Mouse (Mus musculus) neural tube, embryonic 13.5 days (tissue): ENCODE results near the gene Mcam. TPM values are rescaled to one million over a fixed set of nuclear protein-coding genes. Genes with fewer than 3 reads are reported as not detected.
"Not testable (repeated sequence)": the region's sequence is repeated elsewhere in the genome, so short reads cannot be mapped to it uniquely, and the experiment has no call there.

Source experiments
- ATAC-seq: fragments of 200-750 bp; cut with Nextera tagmentation; 2 replicates; pipeline ENCODE4 v1.8.0; 2017; ENCODE audit warnings: low read depth, mild to moderate bottlenecking, moderate TSS enrichment, moderate library complexity
- H3K27ac ChIP-seq: fragments of 300-500 bp; sonication (generic); replicated peaks from 2 replicates; pipeline ENCODE4 v1.5.1; 2015; ENCODE audit warnings: moderate library complexity, mild to moderate bottlenecking, inconsistent platforms
- H3K27me3 ChIP-seq: fragments of 300-500 bp; sonication (generic); 2 replicates; pipeline ENCODE4 v1.6.1; 2015; ENCODE audit warnings: mild to moderate bottlenecking, inconsistent platforms
- H3K36me3 ChIP-seq: fragments of 300-500 bp; sonication (generic); 2 replicates; pipeline ENCODE4 v1.6.1; 2015; ENCODE audit warnings: mild to moderate bottlenecking, inconsistent platforms
- H3K4me1 ChIP-seq: fragments of 300-500 bp; sonication (generic); replicated peaks from 2 replicates; pipeline ENCODE4 v1.6.1; 2015; ENCODE audit warnings: inconsistent platforms
- H3K4me2 ChIP-seq: fragments of 300-500 bp; sonication (generic); 2 replicates; pipeline ENCODE4 v1.6.1; 2015; ENCODE audit warnings: inconsistent platforms, mild to moderate bottlenecking, moderate library complexity
- H3K4me3 ChIP-seq: fragments of 300-500 bp; sonication (generic); 2 replicates; pipeline ENCODE4 v1.5.1; 2015; ENCODE audit warnings: mild to moderate bottlenecking, inconsistent platforms
- H3K9ac ChIP-seq: fragments of 300-500 bp; sonication (generic); 2 replicates; pipeline ENCODE4 v1.6.1; 2015; ENCODE audit warnings: moderate library complexity, mild to moderate bottlenecking, inconsistent platforms
- H3K9me3 ChIP-seq: fragments of 300-500 bp; sonication (generic); 2 replicates; pipeline ENCODE4 v1.6.1; 2016; ENCODE audit warnings: inconsistent platforms
- WGBS: fragments of 180-500 bp; shearing (Covaris S2); methylation state at CpG from one replicate; pipeline ENCODE4 v1.1.7; 2015; 5-methylcytosine and 5-hydroxymethylcytosine counted together
- polyA plus RNA-seq: library from polyadenylated mRNA; unstranded; fragments of >200 nt; fragmentation: Nextera tagmentation; extraction: Ambion mirVana; gene quantifications from 2 replicates; pipeline ENCODE4 v1.2.1, GENCODE M21; 2015

Mcam gene
- polyA plus RNA-seq, 1 experiment from 2014 or later = 23.6 TPM

DNA sequence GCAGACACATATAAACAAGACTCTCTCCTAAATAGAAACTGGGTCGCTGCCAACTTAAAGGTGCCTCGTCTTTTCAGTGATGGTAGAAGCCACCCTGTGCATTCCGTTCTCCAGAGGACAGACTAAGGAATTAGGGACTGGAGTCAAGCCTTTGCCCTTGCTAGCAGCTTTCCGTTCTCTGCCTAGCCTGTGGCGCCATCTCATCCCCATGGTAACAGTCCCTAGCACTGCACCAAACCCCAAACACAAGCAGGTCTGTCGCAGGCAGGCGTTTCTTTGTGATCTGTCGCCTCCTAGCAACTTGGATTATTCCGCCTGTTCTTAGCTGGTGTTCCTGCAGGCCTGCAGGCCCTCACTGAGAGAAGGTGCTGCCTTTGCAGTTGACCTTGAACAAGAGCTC, 37.7 kb upstream of the Mcam start:
- Histone ChIP-seq H3K9me3 (no peaks in the 10 kb centered on the region), H3K27ac (no peak overlapping the region), H3K36me3 (peaks cover 9% of the 10 kb centered on the region; the same call in 1 of the 2 replicates), H3K4me1 (peaks cover 17% of the 10 kb centered on the region), H3K4me2 (no peak overlapping the region), H3K27me3 (no peaks in the 10 kb centered on the region), H3K9ac (no peak overlapping the region), H3K4me3 (no peak overlapping the region)
- 20% methylated on average over 9 of the region's 9 CpGs for WGBS
- peak; percentile 72 for ATAC-seq

DNA sequence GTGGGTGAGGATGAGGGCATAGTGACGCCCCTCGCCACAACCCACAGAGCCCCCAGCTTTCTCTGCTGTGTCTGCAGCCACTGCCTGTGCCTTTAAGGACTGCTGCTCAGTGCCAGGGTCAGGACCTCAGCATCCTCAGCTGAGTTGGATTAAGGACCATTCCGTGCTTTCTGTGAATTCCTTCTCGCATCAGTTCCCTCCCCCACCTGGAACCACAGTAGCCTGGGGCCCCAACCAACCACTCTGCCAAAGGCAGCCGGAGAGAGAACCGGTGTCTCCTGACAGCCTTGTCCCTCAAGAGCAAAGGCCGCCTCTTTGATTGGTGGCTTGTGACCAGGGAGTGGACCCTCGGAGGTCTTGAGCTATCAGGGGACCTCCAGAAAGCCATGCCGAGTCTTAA, 32.8 kb upstream of the Mcam start, which contains the start of gene Mfrp:
Gene Mfrp, plus strand, starts transcription at position 240 of the 400 bp plus-strand sequence.
- Histone ChIP-seq H3K4me3 (no peak within 1 kb of the TSS), H3K27me3 (no peaks in the 10 kb centered on the region), H3K4me2 (no peak within 1 kb of the TSS), H3K27ac (no peak within 1 kb of the TSS), H3K9me3 (no peaks in the 10 kb centered on the region), H3K36me3 (peaks cover 8% of the 10 kb centered on the region; the same call in 1 of the 2 replicates), H3K9ac (no peak within 1 kb of the TSS), H3K4me1 (peaks cover 11% of the 10 kb centered on the region)
- WGBS = 75% methylated on average over 9 of the region's 9 CpGs
- ATAC-seq = no peak

DNA sequence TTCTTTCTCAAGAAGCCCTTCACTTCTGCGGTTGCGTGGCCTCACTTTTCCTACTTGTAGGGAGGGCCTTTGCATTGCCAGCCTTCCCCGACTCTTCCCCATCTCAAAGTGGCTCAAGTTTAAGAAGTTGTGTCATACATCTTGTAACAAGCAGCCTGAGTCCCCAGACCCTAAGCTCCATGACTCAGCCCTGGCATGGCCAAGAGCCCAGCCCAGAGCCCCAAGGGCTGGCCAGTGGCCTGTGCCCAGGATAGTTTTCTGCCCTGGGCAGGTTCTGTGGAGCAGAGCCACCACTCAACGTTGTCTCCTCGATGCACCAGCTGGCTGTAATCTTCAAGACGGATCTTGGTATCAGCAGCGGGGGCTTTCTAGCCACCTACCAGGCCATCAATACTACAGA, 29.4 kb upstream of the Mcam start:
- no peaks in the 10 kb centered on the region for H3K27me3 ChIP-seq
- no peaks in the 10 kb centered on the region for H3K9me3 ChIP-seq
- no peak overlapping the region for H3K27ac ChIP-seq
- H3K9ac ChIP-seq = no peak overlapping the region
- H3K36me3 ChIP-seq = peaks cover 8% of the 10 kb centered on the region; the same call in 1 of the 2 replicates
- ATAC-seq = no peak
- 92% methylated on average over 7 of the region's 7 CpGs for WGBS
- H3K4me2 ChIP-seq = no peak overlapping the region
- H3K4me1 ChIP-seq = peaks cover 41% of the 10 kb centered on the region
- no peak overlapping the region for H3K4me3 ChIP-seq

DNA sequence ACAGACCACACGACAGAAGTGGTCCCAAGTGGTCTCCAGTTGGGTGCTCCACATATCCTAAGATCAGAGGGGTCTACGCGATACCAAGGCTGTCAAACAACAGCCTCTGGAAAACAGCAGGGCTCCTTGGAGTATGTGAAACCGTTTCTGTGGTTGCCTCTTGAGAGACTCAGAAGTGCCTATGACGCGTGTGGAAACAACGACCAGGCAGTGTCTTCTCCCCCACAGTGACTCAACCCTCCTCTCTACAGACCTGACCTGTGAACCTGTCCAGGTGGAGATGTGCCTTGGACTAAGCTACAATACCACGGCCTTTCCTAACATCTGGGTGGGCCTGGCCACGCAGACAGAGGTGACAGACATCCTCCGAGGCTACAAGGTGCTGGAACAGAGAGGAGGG, 28.5 kb upstream of the Mcam start:
- WGBS = 87% methylated on average over 10 of the region's 10 CpGs
- H3K9ac ChIP-seq = no peak overlapping the region
- H3K4me1 ChIP-seq = peaks cover 50% of the 10 kb centered on the region
- H3K4me2 ChIP-seq = no peak overlapping the region
- no peaks in the 10 kb centered on the region for H3K27me3 ChIP-seq
- no peak overlapping the region for H3K27ac ChIP-seq
- peaks cover 8% of the 10 kb centered on the region; the same call in 1 of the 2 replicates for H3K36me3 ChIP-seq
- no peak for ATAC-seq
- H3K9me3 ChIP-seq = no peaks in the 10 kb centered on the region
- no peak overlapping the region for H3K4me3 ChIP-seq

DNA sequence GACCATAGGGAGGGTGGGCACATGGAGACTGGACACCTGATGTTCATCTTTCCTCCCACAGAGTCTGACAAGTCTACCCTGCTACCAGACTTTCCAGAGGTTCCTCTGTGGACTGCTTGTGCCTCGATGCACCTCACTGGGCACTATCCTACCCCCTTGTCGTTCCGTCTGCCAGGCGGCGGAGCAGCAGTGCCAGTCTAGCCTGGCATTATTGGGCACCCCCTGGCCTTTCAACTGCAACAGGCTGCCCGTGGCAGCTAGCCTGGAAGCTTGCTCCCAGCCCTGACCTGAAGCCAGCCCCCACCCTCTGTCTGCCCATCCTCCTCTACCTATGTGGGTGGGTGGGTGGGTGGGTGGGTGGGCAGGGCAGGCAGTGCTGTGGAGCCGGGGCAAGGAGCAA, 28.1 kb upstream of the Mcam start:
- ATAC-seq = no peak
- peak overlapping the region; percentile 72 for H3K27ac ChIP-seq
- no peaks in the 10 kb centered on the region for H3K9me3 ChIP-seq
- 0 out of 2 replicates have a peak overlapping the region, but pooled peaks have one; percentile 60 for H3K9ac ChIP-seq
- H3K27me3 ChIP-seq = no peaks in the 10 kb centered on the region
- 95% methylated on average over 7 of the region's 7 CpGs for WGBS
- peaks cover 8% of the 10 kb centered on the region; the same call in 1 of the 2 replicates for H3K36me3 ChIP-seq
- peaks cover 52% of the 10 kb centered on the region for H3K4me1 ChIP-seq
- H3K4me3 ChIP-seq = no peak overlapping the region
- no peak overlapping the region for H3K4me2 ChIP-seq

DNA sequence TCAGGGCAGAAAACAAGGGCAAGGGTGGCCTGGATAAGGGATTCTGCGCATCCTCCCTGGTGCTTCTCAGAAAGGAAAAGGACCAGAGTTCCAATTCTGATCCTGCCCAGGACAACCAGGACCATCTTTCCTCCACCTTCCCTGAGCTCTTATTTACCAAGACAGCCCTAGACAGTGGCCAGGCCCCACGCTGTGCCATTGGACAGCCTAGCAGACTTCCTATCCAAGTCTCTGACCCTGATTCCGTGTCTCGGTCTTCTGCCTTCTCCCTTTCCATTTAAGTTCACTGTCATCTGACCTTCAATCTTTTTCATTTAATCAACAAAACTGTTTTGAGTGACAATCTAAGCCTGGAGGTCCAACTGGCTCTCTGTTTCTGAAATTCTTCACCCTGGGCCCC, 27.7 kb upstream of the Mcam start:
- Histone ChIP-seq H3K27me3 (no peaks in the 10 kb centered on the region), H3K9ac (peak overlapping the region; percentile 60; the same call in 1 of the 2 replicates), H3K27ac (peak overlapping the region; percentile 72), H3K36me3 (peaks cover 8% of the 10 kb centered on the region; the same call in 1 of the 2 replicates), H3K9me3 (no peaks in the 10 kb centered on the region), H3K4me2 (peak overlapping the region; percentile 33; the same call in 1 of the 2 replicates), H3K4me3 (no peak overlapping the region), H3K4me1 (peaks cover 53% of the 10 kb centered on the region)
- 68% methylated on average over 4 of the region's 4 CpGs for WGBS
- no peak for ATAC-seq

DNA sequence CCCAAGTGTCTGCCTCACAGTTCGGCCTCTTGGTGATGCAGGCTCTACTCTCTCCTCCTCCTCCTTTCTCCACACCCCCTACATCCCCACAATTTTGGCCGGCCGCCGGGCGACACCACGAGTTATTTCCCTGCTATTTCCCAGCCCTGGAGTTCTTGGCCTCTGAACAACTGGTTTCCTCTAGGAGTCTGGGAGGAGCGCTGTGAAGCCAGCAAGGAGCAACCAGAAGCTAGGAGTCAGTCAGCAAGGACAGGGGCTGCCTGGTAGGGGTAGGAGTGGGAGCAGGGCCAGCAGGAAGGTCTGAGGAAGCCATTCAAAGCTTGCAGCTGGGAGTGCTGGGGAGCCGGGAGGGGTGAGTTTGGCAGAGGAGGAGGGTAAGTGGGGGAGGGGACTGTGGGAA, 27.2 kb upstream of the Mcam start, which contains the start of gene C1qtnf5:
Gene C1qtnf5, plus strand, starts transcription at position 136 of the 400 bp plus-strand sequence.
- 47% methylated on average over 8 of the region's 8 CpGs for WGBS
- Histone ChIP-seq H3K36me3 (peaks cover 8% of the 10 kb centered on the region; the same call in 1 of the 2 replicates), H3K9me3 (no peaks in the 10 kb centered on the region), H3K27me3 (no peaks in the 10 kb centered on the region), H3K27ac (peak within 1 kb of the TSS; percentile 72), H3K4me2 (peak within 1 kb of the TSS; percentile 33), H3K4me1 (peaks cover 57% of the 10 kb centered on the region), H3K9ac (peak within 1 kb of the TSS; percentile 60), H3K4me3 (no peak within 1 kb of the TSS)
- peak; percentile 71 for ATAC-seq

DNA sequence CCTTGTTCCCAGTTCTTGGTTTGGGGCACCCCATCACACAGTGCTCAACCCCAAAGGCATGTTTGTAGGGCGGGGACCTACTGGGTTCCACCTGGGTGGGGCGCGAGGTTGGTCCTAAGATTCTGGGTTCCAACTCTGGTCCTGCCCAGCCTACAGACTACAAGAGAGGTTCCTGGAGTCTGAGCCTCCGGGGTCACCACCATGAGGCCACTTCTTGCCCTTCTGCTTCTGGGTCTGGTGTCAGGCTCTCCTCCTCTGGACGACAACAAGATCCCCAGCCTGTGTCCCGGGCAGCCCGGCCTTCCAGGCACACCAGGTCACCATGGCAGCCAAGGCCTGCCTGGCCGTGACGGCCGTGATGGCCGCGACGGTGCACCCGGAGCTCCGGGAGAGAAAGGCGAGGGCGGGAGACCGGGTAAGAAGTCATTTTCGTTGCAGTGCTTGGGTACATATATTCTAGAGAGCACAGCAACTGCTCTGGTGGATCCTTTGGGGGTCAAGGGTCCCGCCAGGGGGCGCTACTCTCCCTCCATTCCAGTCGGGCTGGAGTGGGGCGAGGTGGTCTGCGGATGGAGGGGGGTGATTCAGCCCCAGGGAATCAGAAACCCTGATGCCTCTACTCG, 26.6 kb upstream of the Mcam start:
- peaks cover 63% of the 10 kb centered on the region for H3K4me1 ChIP-seq
- peak overlapping the region; percentile 60 for H3K9ac ChIP-seq

DNA sequence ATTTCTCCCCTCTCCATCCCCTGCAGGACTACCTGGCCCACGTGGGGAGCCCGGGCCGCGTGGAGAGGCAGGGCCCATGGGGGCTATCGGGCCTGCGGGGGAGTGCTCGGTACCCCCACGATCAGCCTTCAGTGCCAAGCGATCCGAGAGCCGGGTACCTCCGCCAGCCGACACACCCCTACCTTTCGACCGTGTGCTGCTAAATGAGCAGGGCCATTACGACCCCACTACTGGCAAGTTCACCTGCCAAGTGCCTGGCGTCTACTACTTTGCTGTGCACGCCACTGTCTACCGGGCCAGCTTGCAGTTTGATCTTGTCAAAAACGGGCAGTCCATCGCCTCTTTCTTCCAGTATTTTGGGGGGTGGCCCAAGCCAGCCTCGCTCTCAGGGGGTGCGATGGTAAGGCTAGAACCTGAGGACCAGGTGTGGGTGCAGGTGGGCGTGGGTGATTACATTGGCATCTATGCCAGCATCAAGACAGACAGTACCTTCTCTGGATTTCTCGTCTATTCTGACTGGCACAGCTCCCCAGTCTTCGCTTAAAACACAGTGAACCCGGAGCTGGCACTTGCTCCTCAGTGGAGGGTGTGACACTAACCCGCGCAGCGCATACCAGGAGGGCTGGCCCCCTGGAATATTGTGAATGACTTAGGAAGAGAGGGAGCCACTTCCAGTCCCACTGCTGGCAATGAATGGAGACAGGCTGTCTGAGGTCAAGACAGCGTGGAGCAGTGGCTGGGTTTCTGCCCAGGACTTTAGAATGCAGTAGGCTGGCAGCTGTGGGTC, 25.8 kb upstream of the Mcam start:
- Histone ChIP-seq H3K4me1 (peaks cover 64% of the 10 kb centered on the region), H3K36me3 (peaks cover 8% of the 10 kb centered on the region; the same call in 1 of the 2 replicates), H3K4me2 (peak overlapping the region; percentile 33), H3K4me3 (no peak overlapping the region), H3K9ac (peak overlapping the region; percentile 60), H3K27me3 (no peaks in the 10 kb centered on the region), H3K9me3 (no peaks in the 10 kb centered on the region), H3K27ac (peak overlapping the region; percentile 72; the same call in 1 of the 2 replicates)
- 80% methylated on average over 31 of the region's 31 CpGs for WGBS
- ATAC-seq = 0 out of 2 replicates have a peak, but pooled peaks have one; percentile 1

More for the DNA sequence above, 26.6 kb upstream of the Mcam start:
- peak; percentile 12; the same call in 1 of the 2 replicates for ATAC-seq
- Histone ChIP-seq H3K36me3 (peaks cover 8% of the 10 kb centered on the region; the same call in 1 of the 2 replicates), H3K4me2 (peak overlapping the region; percentile 33), H3K27ac (peak overlapping the region; percentile 72), H3K4me3 (no peak overlapping the region), H3K27me3 (no peaks in the 10 kb centered on the region), H3K9me3 (no peaks in the 10 kb centered on the region)
- 39% methylated on average over 25 of the region's 25 CpGs for WGBS

DNA sequence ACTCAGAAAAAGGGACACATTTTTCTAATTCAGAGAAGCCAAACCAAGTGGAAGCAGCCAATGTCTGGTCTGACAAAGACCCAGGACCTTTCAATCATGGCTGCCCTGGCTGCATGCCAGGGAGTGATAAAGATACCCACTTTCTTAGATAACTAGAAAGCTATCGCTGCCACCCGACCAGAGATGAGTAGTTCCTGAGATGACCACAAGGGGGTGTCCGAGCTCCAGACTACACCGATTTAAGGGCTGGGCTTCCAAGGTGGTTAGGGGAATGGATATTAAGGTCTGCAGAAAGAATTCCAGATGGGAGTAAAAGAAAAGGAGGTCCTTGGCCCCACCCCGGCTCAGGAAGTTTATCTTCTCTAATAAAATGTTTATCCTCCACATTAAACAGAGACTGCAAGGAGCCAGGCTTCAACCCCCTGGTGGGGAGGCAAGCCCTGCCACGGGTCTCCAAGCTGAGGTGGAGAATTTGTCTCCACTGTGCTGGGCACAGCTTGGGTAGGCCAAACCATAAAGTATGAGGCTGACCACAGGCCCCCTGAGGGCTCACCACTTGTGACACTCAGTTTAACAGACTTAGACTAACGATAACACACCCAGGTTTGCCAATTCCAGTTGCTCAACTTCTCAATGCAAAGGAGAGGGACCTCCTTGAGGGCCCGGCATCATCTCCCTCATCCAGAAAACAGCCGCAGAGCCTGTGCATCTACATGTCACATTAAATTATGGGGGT, 24.7 kb upstream of the Mcam start:
- H3K4me1 ChIP-seq = peaks cover 70% of the 10 kb centered on the region
- no peaks in the 10 kb centered on the region for H3K27me3 ChIP-seq
- H3K27ac ChIP-seq = peak overlapping the region; percentile 49; the same call in 1 of the 2 replicates
- H3K4me2 ChIP-seq = peak overlapping the region; percentile 33
- H3K9ac ChIP-seq = peak overlapping the region; percentile 50
- no peak for ATAC-seq
- H3K9me3 ChIP-seq = no peaks in the 10 kb centered on the region
- H3K36me3 ChIP-seq = peaks cover 3% of the 10 kb centered on the region; the same call in 1 of the 2 replicates
- no peak overlapping the region for H3K4me3 ChIP-seq
- WGBS = 34% methylated on average over 9 of the region's 9 CpGs

DNA sequence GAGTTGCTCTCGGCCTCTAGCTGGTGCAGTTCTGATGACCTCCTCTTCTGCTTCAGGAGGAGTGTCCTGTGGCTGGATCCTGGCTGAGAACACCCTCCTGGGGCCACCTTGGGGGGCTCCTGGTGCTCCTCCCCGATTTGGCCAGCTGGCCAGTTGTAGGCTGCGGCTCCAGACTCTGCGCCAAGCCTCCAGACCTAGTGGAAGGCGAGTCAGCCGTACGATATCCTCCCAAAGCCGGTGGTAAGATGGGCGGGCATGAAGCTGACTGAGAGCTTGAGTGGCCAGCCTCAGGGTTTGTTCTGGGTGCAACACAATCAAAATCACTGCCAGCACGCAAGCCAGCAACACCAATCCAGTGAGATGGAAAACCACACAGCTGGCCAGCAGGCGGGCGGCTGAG, 22.4 kb upstream of the Mcam start:
- H3K4me3 ChIP-seq, ATAC-seq, H3K36me3 ChIP-seq, H3K9me3 ChIP-seq, H3K27me3 ChIP-seq, H3K9ac ChIP-seq, H3K27ac ChIP-seq: not testable (repeated sequence)
- peaks cover 59% of the 10 kb centered on the region for H3K4me1 ChIP-seq
- peak overlapping the region; percentile 60 for H3K4me2 ChIP-seq
- 85% methylated on average over 10 of the region's 12 CpGs for WGBS
